Mouse (Mus musculus): Measurements from ENCODE around the gene Hectd4. TPM values are rescaled to one million over a fixed set of nuclear protein-coding genes. Genes with fewer than 3 reads are reported as not detected.

Gene Hectd4
- polyA plus RNA-seq, 1 experiment from 2014 or later, result 3.3 TPM

- peaks cover 28% of the 10 kb centered on the region for H3K4me1 ChIP-seq (ENCODE audit: insufficient read depth)
- peak; percentile 99 for ATAC-seq
- peak overlapping the region; percentile 50 for H3K4me2 ChIP-seq (ENCODE audit: low read depth, low read length)
Measured at GRCm38 (mm10) chr5:121236171-121236570, 16.2 kb downstream of the Hectd4 start.

DNA sequence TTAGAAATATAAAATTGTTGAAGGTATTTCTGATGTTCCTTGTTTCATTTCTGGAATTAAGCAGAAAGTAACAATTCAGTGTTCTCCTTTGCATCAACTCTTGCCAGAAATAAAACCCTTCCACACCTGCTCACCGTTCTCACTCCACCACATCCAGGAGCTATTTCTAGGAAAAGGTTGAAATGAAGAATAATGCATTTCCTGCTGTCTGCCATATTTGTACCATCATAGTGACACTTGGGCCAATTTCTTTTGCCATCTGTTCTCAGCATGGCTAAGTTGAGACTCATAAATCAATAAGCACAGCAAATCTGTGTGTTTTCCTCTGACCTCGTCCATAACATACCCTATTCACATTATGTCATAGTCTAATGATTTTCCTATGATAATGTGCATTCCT lies 18.2 kb downstream of the Hectd4 start:
- Histone ChIP-seq H3K36me3 (replicated peaks; ENCODE audit: insufficient read depth, low read length) (no peaks in the 10 kb centered on the region; the same call in none of the 2 replicates), H3K4me1 (ENCODE audit: insufficient read depth) (peaks cover 45% of the 10 kb centered on the region), H3K9ac (replicated peaks) (no peak overlapping the region), H3K4me2 (ENCODE audit: low read depth, low read length) (0 out of 2 replicates have a peak overlapping the region, but pooled peaks have one; percentile 11), H3K9me3 (ENCODE audit: low read length) (no peaks in the 10 kb centered on the region), H3K27me3 (ENCODE audit: insufficient read depth, low read length) (no peaks in the 10 kb centered on the region), H3K27ac (ENCODE audit: low read depth) (no peak overlapping the region; the same call in 1 of the 2 replicates), H3K4me3 (ENCODE audit: low read depth, low read length) (no peak overlapping the region)
- DNase-seq (no peak), ATAC-seq (no peak)
- WGBS (ENCODE audit: insufficient replicate concordance), result 68% methylated on average over 2 of the region's 2 CpGs
- no peak for TF ChIP-seq EP300 (IDR thresholded peaks at IDR 0.05; ENCODE audit: low read depth)
- TF ChIP-seq CTCF (IDR thresholded peaks at IDR 0.05; ENCODE audit: low read depth), result no peak

More at GRCm38 (mm10) chr5:121236171-121236570, 16.2 kb downstream of the Hectd4 start:
- Histone ChIP-seq H3K9ac (replicated peaks) (peak overlapping the region; percentile 53), H3K36me3 (replicated peaks; ENCODE audit: insufficient read depth, low read length) (peaks cover 2% of the 10 kb centered on the region), H3K9me3 (ENCODE audit: low read length) (no peaks in the 10 kb centered on the region), H3K27me3 (ENCODE audit: insufficient read depth, low read length) (no peaks in the 10 kb centered on the region), H3K27ac (ENCODE audit: low read depth) (peak overlapping the region; percentile 96), H3K4me3 (ENCODE audit: low read depth, low read length) (0 out of 2 replicates have a peak overlapping the region, but pooled peaks have one; percentile 4)
- TF ChIP-seq EP300 (IDR thresholded peaks at IDR 0.05; ENCODE audit: low read depth) (peak; percentile 99), CTCF (IDR thresholded peaks at IDR 0.05; ENCODE audit: low read depth) (no peak)
- peak; percentile 68 for DNase-seq
- 41% methylated on average over 5 of the region's 5 CpGs for WGBS (ENCODE audit: insufficient replicate concordance)

GRCm38 (mm10) chr5:121239846-121240245 lies 19.8 kb downstream of the Hectd4 start:
- peaks cover 60% of the 10 kb centered on the region for H3K4me1 ChIP-seq (ENCODE audit: insufficient read depth)
- TF ChIP-seq EP300 (IDR thresholded peaks at IDR 0.05; ENCODE audit: low read depth) (no peak), CTCF (IDR thresholded peaks at IDR 0.05; ENCODE audit: low read depth) (no peak)
- H3K9ac ChIP-seq (replicated peaks), result peak overlapping the region; percentile 13; the same call in 1 of the 2 replicates
- no peaks in the 10 kb centered on the region for H3K27me3 ChIP-seq (ENCODE audit: insufficient read depth, low read length)
- WGBS (ENCODE audit: insufficient replicate concordance), result 70% methylated on average over 5 of the region's 5 CpGs
- ATAC-seq, result no peak
- H3K4me3 ChIP-seq (ENCODE audit: low read depth, low read length), result no peak overlapping the region
- peak overlapping the region; percentile 27; the same call in 1 of the 2 replicates for H3K4me2 ChIP-seq (ENCODE audit: low read depth, low read length)
- H3K9me3 ChIP-seq (ENCODE audit: low read length), result no peaks in the 10 kb centered on the region
- peak overlapping the region; percentile 25 for H3K27ac ChIP-seq (ENCODE audit: low read depth)
- peaks cover 5% of the 10 kb centered on the region; the same call in 1 of the 2 replicates for H3K36me3 ChIP-seq (replicated peaks; ENCODE audit: insufficient read depth, low read length)
- DNase-seq, result no peak

DNA sequence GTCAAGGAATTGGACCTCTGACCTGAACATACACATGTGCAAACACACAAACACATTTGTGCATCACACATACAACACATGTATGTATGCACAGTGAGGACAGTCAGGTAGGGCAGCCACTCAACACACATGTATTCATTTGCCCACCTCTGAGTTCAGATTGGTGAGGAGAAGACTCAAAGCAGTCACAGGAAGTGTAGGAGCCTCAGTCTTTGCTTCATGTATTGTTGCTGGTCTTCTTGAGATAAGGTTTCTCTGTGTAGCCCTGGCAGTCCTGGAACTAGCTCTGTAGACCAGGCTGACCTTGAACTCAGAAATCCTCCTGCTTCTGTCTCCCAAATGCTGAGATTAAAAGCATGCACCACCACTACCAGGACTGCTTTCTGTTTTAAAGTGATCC lies 21.2 kb downstream of the Hectd4 start:
- Histone ChIP-seq H3K9me3 (ENCODE audit: low read length) (no peaks in the 10 kb centered on the region), H3K36me3 (replicated peaks; ENCODE audit: insufficient read depth, low read length) (peaks cover 5% of the 10 kb centered on the region; the same call in 1 of the 2 replicates), H3K4me2 (ENCODE audit: low read depth, low read length) (peak overlapping the region; percentile 22; the same call in 1 of the 2 replicates), H3K4me3 (ENCODE audit: low read depth, low read length) (no peak overlapping the region), H3K4me1 (ENCODE audit: insufficient read depth) (peaks cover 62% of the 10 kb centered on the region), H3K9ac (replicated peaks) (no peak overlapping the region), H3K27ac (ENCODE audit: low read depth) (peak overlapping the region; percentile 91), H3K27me3 (ENCODE audit: insufficient read depth, low read length) (no peaks in the 10 kb centered on the region)
- no peak for TF ChIP-seq EP300 (IDR thresholded peaks at IDR 0.05; ENCODE audit: low read depth)
- TF ChIP-seq CTCF (IDR thresholded peaks at IDR 0.05; ENCODE audit: low read depth), result no peak
- DNase-seq (no peak), ATAC-seq (no peak)

- H3K9ac ChIP-seq (replicated peaks), result peak overlapping the region; percentile 52
- no peaks in the 10 kb centered on the region for H3K9me3 ChIP-seq (ENCODE audit: low read length)
- peak; percentile 47 for ATAC-seq
- no peaks in the 10 kb centered on the region for H3K27me3 ChIP-seq (ENCODE audit: insufficient read depth, low read length)
- peak overlapping the region; percentile 91 for H3K27ac ChIP-seq (ENCODE audit: low read depth)
- no peak for TF ChIP-seq EP300 (IDR thresholded peaks at IDR 0.05; ENCODE audit: low read depth)
- no peak for TF ChIP-seq CTCF (IDR thresholded peaks at IDR 0.05; ENCODE audit: low read depth)
- no peak for DNase-seq
- H3K4me1 ChIP-seq (ENCODE audit: insufficient read depth), result peaks cover 57% of the 10 kb centered on the region
- peak overlapping the region; percentile 1; the same call in 1 of the 2 replicates for H3K4me3 ChIP-seq (ENCODE audit: low read depth, low read length)
- H3K36me3 ChIP-seq (replicated peaks; ENCODE audit: insufficient read depth, low read length), result peaks cover 6% of the 10 kb centered on the region; the same call in 1 of the 2 replicates
- H3K4me2 ChIP-seq (ENCODE audit: low read depth, low read length), result peak overlapping the region; percentile 60
- 32% methylated on average over 1 of the region's 1 CpGs for WGBS (ENCODE audit: insufficient replicate concordance)
Measured at GRCm38 (mm10) chr5:121242261-121242660, 22.2 kb downstream of the Hectd4 start.

DNA sequence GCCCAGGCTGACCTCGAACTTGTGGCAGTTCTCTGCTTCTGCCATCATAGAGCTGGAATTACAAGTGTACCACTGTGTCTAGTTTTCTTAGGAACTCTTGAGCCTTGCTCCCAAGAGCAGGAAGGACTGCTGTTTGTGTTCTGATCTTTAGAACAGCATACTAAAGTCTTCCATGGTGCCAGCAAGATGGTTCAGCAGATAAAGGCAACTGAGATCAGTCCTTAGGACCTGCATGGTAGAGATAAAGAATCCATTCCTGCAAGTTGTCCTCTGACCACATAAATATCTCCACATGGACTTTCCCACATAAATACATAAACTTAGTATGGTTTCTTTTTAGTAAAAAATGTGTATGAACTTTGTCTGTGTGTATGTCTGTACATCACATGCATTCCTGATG lies 22.7 kb downstream of the Hectd4 start:
- Histone ChIP-seq H3K36me3 (replicated peaks; ENCODE audit: insufficient read depth, low read length) (peaks cover 8% of the 10 kb centered on the region; the same call in 1 of the 2 replicates), H3K9me3 (ENCODE audit: low read length) (no peaks in the 10 kb centered on the region), H3K27ac (ENCODE audit: low read depth) (peak overlapping the region; percentile 91), H3K4me3 (ENCODE audit: low read depth, low read length) (peak overlapping the region; percentile 1; the same call in 1 of the 2 replicates), H3K4me1 (ENCODE audit: insufficient read depth) (peaks cover 61% of the 10 kb centered on the region), H3K4me2 (ENCODE audit: low read depth, low read length) (peak overlapping the region; percentile 60), H3K9ac (replicated peaks) (peak overlapping the region; percentile 52), H3K27me3 (ENCODE audit: insufficient read depth, low read length) (no peaks in the 10 kb centered on the region)
- ATAC-seq, result peak; percentile 79
- WGBS (ENCODE audit: insufficient replicate concordance), result 57% methylated on average over 1 of the region's 1 CpGs
- no peak for DNase-seq
- TF ChIP-seq EP300 (IDR thresholded peaks at IDR 0.05; ENCODE audit: low read depth), result peak; percentile 99
- TF ChIP-seq CTCF (IDR thresholded peaks at IDR 0.05; ENCODE audit: low read depth), result no peak

Data from liver, postnatal 0 days (tissue).